20 mouse cellular contexts compared by ENCODE assay signal in the genomic region with DNA sequence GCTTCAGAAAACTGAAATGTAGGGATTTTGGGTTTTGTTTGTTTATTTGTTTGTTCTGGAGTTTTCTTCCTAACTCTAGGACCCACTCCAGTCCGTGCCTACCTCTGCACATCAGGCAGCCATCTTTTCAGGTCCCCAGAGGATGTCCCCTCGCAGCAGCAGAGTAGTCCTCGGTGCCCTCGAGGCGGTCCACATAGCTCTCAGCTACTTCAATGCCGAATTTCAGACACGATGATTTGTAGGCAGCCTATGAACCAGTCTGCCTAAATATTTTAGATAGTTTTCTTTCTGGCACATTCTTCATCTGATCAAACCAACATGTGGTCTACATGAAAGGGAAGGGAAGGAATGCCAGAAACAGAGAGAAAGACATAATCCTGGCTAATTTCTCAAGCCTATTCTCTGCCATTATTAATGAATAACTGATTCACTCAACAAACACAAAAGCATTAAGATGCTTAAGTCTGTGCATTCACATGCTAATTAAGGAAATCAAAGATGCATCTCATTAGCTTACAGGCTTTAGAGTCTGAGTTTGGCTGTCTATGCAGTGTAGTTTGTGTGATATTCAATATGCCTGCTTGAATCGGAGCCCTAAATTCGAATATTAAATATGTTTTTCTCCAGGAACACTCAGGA. TPM values are rescaled to one million over a fixed set of nuclear protein-coding genes. Genes with fewer than 3 reads are reported as not detected.
DNase-seq lines count a peak whose midpoint lies in the region; ATAC-seq and TF ChIP-seq lines count a peak whose summit lies in the region.
"Had no signal": no experiment of that assay in that cellular context is flagged by ENCODE, and none has a peak within 500 bp of the region (broad histone marks: within the 10 kb centered on the region; RNA-seq: fewer than 3 reads in every experiment).

No protein-coding gene starts in this region.

- peaks cover 31% of the 10 kb centered on the region for H3K4me1 ChIP-seq in forebrain, embryonic 10.5 days
- H3K4me1 ChIP-seq in forebrain, embryonic 15.5 days, result peaks cover 28% of the 10 kb centered on the region
- no peaks in the 10 kb centered on the region for H3K4me1 ChIP-seq in hindbrain, postnatal 0 days (ENCODE audit: insufficient read depth, low read length)
- H3K4me1 ChIP-seq in neural tube, embryonic 13.5 days (replicated peaks), result peaks cover 10% of the 10 kb centered on the region

- 51% methylated on average over 9 of the region's 9 CpGs for WGBS in forebrain, embryonic 10.5 days
- WGBS in forebrain, embryonic 15.5 days, result 4% methylated on average over 9 of the region's 9 CpGs
- 15% methylated on average over 9 of the region's 9 CpGs for WGBS in hindbrain, postnatal 0 days
- 29% methylated on average over 9 of the region's 9 CpGs for WGBS in neural tube, embryonic 13.5 days

- peak; percentile 34 for DNase-seq in forebrain, embryonic 10.5 days (ENCODE audit: extremely low spot score, low spot score)
- peak; percentile 52 for DNase-seq in hindbrain, postnatal 0 days (ENCODE audit: low spot score)
- DNase-seq in frontal cortex, postnatal 25 days (ENCODE audit: low spot score in 2 of 2), result no peak
- no peak for DNase-seq in left cerebral cortex, adult 8-10 months (ENCODE audit: low spot score in 2 of 2)
- DNase-seq in thymus, postnatal 0 days (ENCODE audit: low spot score), result no peak
- DNase-seq: cerebellum, adult 8-10 months; heart, adult 2 months; kidney, postnatal 36 days; liver, postnatal 0 days; right cerebral cortex, adult 18-20 months had no signal

- no peaks in the 10 kb centered on the region for H3K36me3 ChIP-seq in forebrain, embryonic 10.5 days (replicated peaks)
- no peaks in the 10 kb centered on the region for H3K36me3 ChIP-seq in forebrain, embryonic 15.5 days
- H3K36me3 ChIP-seq in hindbrain, postnatal 0 days (ENCODE audit: insufficient read depth, low read length), result no peaks in the 10 kb centered on the region
- no peaks in the 10 kb centered on the region for H3K36me3 ChIP-seq in neural tube, embryonic 13.5 days

- H3K27ac ChIP-seq in forebrain, embryonic 10.5 days, result peak overlapping the region; percentile 81
- peak overlapping the region; percentile 59 for H3K27ac ChIP-seq in forebrain, embryonic 15.5 days (replicated peaks)
- no peak overlapping the region for H3K27ac ChIP-seq in hindbrain, postnatal 0 days
- no peak overlapping the region for H3K27ac ChIP-seq in neural tube, embryonic 13.5 days (replicated peaks)
- H3K27ac ChIP-seq: heart, adult 2 months; macrophage had no signal

- peak; percentile 93 for ATAC-seq in forebrain, embryonic 15.5 days (replicated peaks)
- ATAC-seq in hindbrain, postnatal 0 days, result peak; percentile 89
- peak; percentile 61; the same call in 1 of the 2 replicates for ATAC-seq in neural tube, embryonic 13.5 days (ENCODE audit: low read depth)
- ATAC-seq: CD4-positive, CD25-positive, alpha-beta regulatory T cell, adult 4 months; intestine, postnatal 0 days; liver, postnatal 0 days had no signal

- H3K4me3 ChIP-seq in forebrain, embryonic 10.5 days, result no peak overlapping the region
- no peak overlapping the region for H3K4me3 ChIP-seq in forebrain, embryonic 15.5 days
- no peak overlapping the region for H3K4me3 ChIP-seq in hindbrain, postnatal 0 days (ENCODE audit: low read length)
- H3K4me3 ChIP-seq in neural tube, embryonic 13.5 days, result no peak overlapping the region
- H3K4me3 ChIP-seq: erythroblast, embryonic 14.5 days; heart, adult 2 months; myocyte had no signal

- no peak for TF ChIP-seq CTCF in hindbrain, postnatal 0 days (IDR thresholded peaks at IDR 0.05; ENCODE audit: low read depth)

- no peak overlapping the region for H3K9ac ChIP-seq in forebrain, embryonic 15.5 days (replicated peaks)
- H3K9ac ChIP-seq in hindbrain, postnatal 0 days (replicated peaks; ENCODE audit: low read length), result no peak overlapping the region
- H3K9ac ChIP-seq in neural tube, embryonic 13.5 days, result no peak overlapping the region
- H3K9ac ChIP-seq: liver, postnatal 0 days had no signal

- H3K9me3 ChIP-seq in forebrain, embryonic 10.5 days, result no peaks in the 10 kb centered on the region
- H3K9me3 ChIP-seq in forebrain, embryonic 15.5 days, result no peaks in the 10 kb centered on the region
- no peaks in the 10 kb centered on the region for H3K9me3 ChIP-seq in hindbrain, postnatal 0 days (ENCODE audit: low read length)
- H3K9me3 ChIP-seq in neural tube, embryonic 13.5 days, result no peaks in the 10 kb centered on the region

- 0 out of 2 replicates have a peak overlapping the region, but pooled peaks have one; percentile 11 for H3K4me2 ChIP-seq in forebrain, embryonic 15.5 days (replicated peaks)
- peak overlapping the region; percentile 7; the same call in 1 of the 2 replicates for H3K4me2 ChIP-seq in hindbrain, postnatal 0 days (ENCODE audit: low read depth, low read length)
- H3K4me2 ChIP-seq in neural tube, embryonic 13.5 days, result no peak overlapping the region

- H3K27me3 ChIP-seq in forebrain, embryonic 10.5 days (ENCODE audit: poor library complexity, severe bottlenecking), result no peaks in the 10 kb centered on the region
- H3K27me3 ChIP-seq in forebrain, embryonic 15.5 days, result no peaks in the 10 kb centered on the region
- H3K27me3 ChIP-seq in hindbrain, postnatal 0 days (ENCODE audit: insufficient read depth, low read length), result no peaks in the 10 kb centered on the region
- H3K27me3 ChIP-seq in neural tube, embryonic 13.5 days, result no peaks in the 10 kb centered on the region

RNA-seq across cellular contexts. Expression of a gene that starts 55.2 kb away (rescaled TPM):
- 27.1 and 31.4 TPM in 2 replicates for polyA plus RNA-seq in forebrain, embryonic 10.5 days (2016; fragmentation: Nextera tagmentation; extraction: Ambion mirVana)
- polyA plus RNA-seq in forebrain, embryonic 15.5 days (2015; fragmentation: Nextera tagmentation; extraction: Ambion mirVana), result 33.2 and 33.7 TPM in 2 replicates
- 14.3 and 20.8 TPM in 2 replicates for total RNA-seq in hindbrain, postnatal 0 days (2014; rRNA removed)
- 24.8 and 25.1 TPM in 2 replicates for polyA plus RNA-seq in hindbrain, postnatal 0 days (2015; fragmentation: Nextera tagmentation; extraction: Ambion mirVana)
- 34.0 and 36.6 TPM in 2 replicates for polyA plus RNA-seq in neural tube, embryonic 13.5 days (2015; fragmentation: Nextera tagmentation; extraction: Ambion mirVana)
- 10 to 100 TPM; 30.3 to 33.7 (median 30.9) TPM for total RNA-seq in left cerebral cortex, adult 8-10 months (2022)
- polyA plus RNA-seq in thymus, postnatal 0 days (2015; fragmentation: Nextera tagmentation; extraction: Ambion mirVana), result 5.1 and 6.8 TPM in 2 replicates

RNA-seq across cellular contexts. Expression of a gene that starts 55.9 kb away (rescaled TPM):
- 1.8 and 1.9 TPM in 2 replicates for polyA plus RNA-seq in forebrain, embryonic 10.5 days (2016; fragmentation: Nextera tagmentation; extraction: Ambion mirVana)
- polyA plus RNA-seq in forebrain, embryonic 15.5 days (2015; fragmentation: Nextera tagmentation; extraction: Ambion mirVana), result 2.0 and 2.9 TPM in 2 replicates
- total RNA-seq in hindbrain, postnatal 0 days (2014; rRNA removed), result 8.4 TPM in 1 of 2 replicates, not detected in the other
- polyA plus RNA-seq in hindbrain, postnatal 0 days (2015; fragmentation: Nextera tagmentation; extraction: Ambion mirVana), result 2.8 and 3.8 TPM in 2 replicates
- 3.0 and 4.7 TPM in 2 replicates for polyA plus RNA-seq in neural tube, embryonic 13.5 days (2015; fragmentation: Nextera tagmentation; extraction: Ambion mirVana)
- 1 to 10 TPM in 1 of 4 experiments, not detected in 3; 1.1 TPM for total RNA-seq in left cerebral cortex, adult 8-10 months (2022)
- polyA plus RNA-seq in thymus, postnatal 0 days (2015; fragmentation: Nextera tagmentation; extraction: Ambion mirVana), result 0.52 and 1.5 TPM in 2 replicates
- total RNA-seq: gastrocnemius, adult 18-20 months; heart, adult 2 months; heart, postnatal 25 days; left cerebral cortex, adult 18-20 months had no signal
- polyA plus RNA-seq: CD4-positive, CD25-positive, alpha-beta regulatory T cell, adult 4 months; macrophage had no signal

Comparison
In these comparisons a context has a peak if more than half of its experiments do, and no peak if none do; other contexts are left out.
1. DNase-seq: peak in forebrain, embryonic 10.5 days (single experiment) and hindbrain, postnatal 0 days (single experiment); none in frontal cortex, postnatal 25 days (0 of 2), left cerebral cortex, adult 8-10 months (0 of 2) and thymus, postnatal 0 days (single experiment).
2. H3K27ac ChIP-seq: peak in forebrain, embryonic 10.5 days (single experiment) and forebrain, embryonic 15.5 days (single experiment); none in hindbrain, postnatal 0 days (single experiment) and neural tube, embryonic 13.5 days (single experiment).
3. Peak in every context shown above with its lines, with median percentiles within 50 percentile points of each other: ATAC-seq.